Mouse (Mus musculus) C2C12 (cell line): Measurements from ENCODE around the gene Gm49395. TPM values are rescaled to one million over a fixed set of nuclear protein-coding genes. Genes with fewer than 3 reads are reported as not detected.

Source experiments
- H3K27me3 ChIP-seq: one replicate; pipeline ENCODE4 v1.6.1; 2011; ENCODE audit not compliant: control insufficient read depth, insufficient read depth, insufficient read length
- H3K36me3 ChIP-seq: one replicate; pipeline ENCODE4 v1.6.1; 2011; ENCODE audit not compliant: control insufficient read depth, insufficient read depth
- H3K4me3 ChIP-seq: one replicate; pipeline ENCODE4 v1.5.1; 2011; ENCODE audit warnings: mild to moderate bottlenecking, control low read depth; ENCODE audit not compliant: poor library complexity, insufficient read depth, severe bottlenecking
- H3K79me2 ChIP-seq: one replicate; pipeline ENCODE4 v1.6.1; 2011; ENCODE audit not compliant: control insufficient read depth, insufficient read depth
- H3K79me3 ChIP-seq: one replicate; pipeline ENCODE4 v1.6.1; 2011; ENCODE audit warnings: low read depth, control low read depth
- H3ac ChIP-seq: one replicate; pipeline ENCODE3; 2011; ENCODE audit warnings: low read depth; ENCODE audit not compliant: control insufficient read depth, insufficient read length
- CEBPB ChIP-seq: IDR thresholded peaks from one replicate; pipeline ENCODE4 v1.6.1; 2011; ENCODE audit warnings: low read depth, mild to moderate bottlenecking, control low read depth, moderate library complexity
- CTCF ChIP-seq: IDR thresholded peaks from one replicate; pipeline ENCODE4 v1.5.1; 2011; ENCODE audit not compliant: control insufficient read depth, insufficient read depth, insufficient read length
- FOSL1 ChIP-seq: IDR thresholded peaks from one replicate; pipeline ENCODE4 v1.8.0; 2011; ENCODE audit warnings: mild to moderate bottlenecking, low read length; ENCODE audit not compliant: poor library complexity, insufficient read depth, severe bottlenecking
- MAX ChIP-seq: IDR thresholded peaks from one replicate; pipeline ENCODE4 v1.6.1; 2011; ENCODE audit warnings: mild to moderate bottlenecking, control low read depth
- MYOD1 ChIP-seq: IDR thresholded peaks from one replicate; pipeline ENCODE4 v1.6.1; 2011; ENCODE audit warnings: low read depth; ENCODE audit not compliant: control insufficient read depth, insufficient read length
- MYOG ChIP-seq: IDR thresholded peaks from one replicate; pipeline ENCODE4 v1.6.1; 2011; ENCODE audit not compliant: control insufficient read depth, insufficient read length; ENCODE audit errors: extremely low read depth
- USF1 ChIP-seq: IDR thresholded peaks from one replicate; pipeline ENCODE4 v1.6.1; 2011; ENCODE audit warnings: low read depth, mild to moderate bottlenecking, control low read depth, moderate library complexity
- polyA plus RNA-seq: library from polyadenylated mRNA; unstranded; fragments of >200 nt; fragmentation: generic; extraction: Trizol; gene quantifications from one replicate; pipeline ENCODE4 v1.2.1, GENCODE M21; 2012; ENCODE audit warnings: missing spikeins

Gm49395 gene
- polyA plus RNA-seq, 1 experiment: 0.12 TPM

- Histone ChIP-seq H3K27me3 (no peaks in the 10 kb centered on the region), H3K36me3 (no peaks in the 10 kb centered on the region), H3K79me2 (no peaks in the 10 kb centered on the region), H3K4me3 (no peak overlapping the region), H3ac (no peak overlapping the region), H3K79me3 (no peaks in the 10 kb centered on the region)
- TF ChIP-seq USF1: no peak
- TF ChIP-seq MYOD1: no peak
- no peak for TF ChIP-seq CEBPB
- TF ChIP-seq MAX: no peak
- no peak for TF ChIP-seq MYOG
- TF ChIP-seq CTCF: no peak
- no peak for TF ChIP-seq FOSL1
Observed at GRCm38 (mm10) chr13:115096965-115097364, 4.8 kb downstream of the Gm49395 start.

DNA sequence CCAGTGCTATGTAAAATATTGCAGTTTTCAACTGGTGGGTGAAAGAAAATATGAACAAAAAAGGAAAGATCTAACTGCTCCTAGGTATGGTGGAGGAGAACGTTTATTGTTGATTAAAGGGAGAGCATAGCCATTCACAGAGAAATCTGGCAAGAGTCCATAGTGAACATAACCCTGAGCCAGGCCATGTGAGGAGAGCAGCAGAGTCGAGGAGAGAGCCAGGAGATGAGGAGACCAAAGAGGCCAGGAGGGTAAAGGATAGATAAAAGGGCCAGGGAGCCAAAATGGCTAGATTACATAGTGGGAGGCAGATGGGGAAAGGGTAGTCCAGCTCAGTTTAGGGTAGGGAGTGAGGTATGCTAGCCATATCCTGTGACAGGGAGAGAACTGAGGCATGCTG lies 5.5 kb downstream of the Gm49395 start:
- no peaks in the 10 kb centered on the region for H3K36me3 ChIP-seq
- no peaks in the 10 kb centered on the region for H3K79me2 ChIP-seq
- no peaks in the 10 kb centered on the region for H3K27me3 ChIP-seq
- H3K79me3 ChIP-seq: no peaks in the 10 kb centered on the region
- H3ac ChIP-seq: no peak overlapping the region
- no peak overlapping the region for H3K4me3 ChIP-seq
- TF ChIP-seq MYOG (no peak), USF1 (no peak), FOSL1 (no peak), MYOD1 (no peak), CEBPB (no peak), MAX (no peak)

- H3K79me2 ChIP-seq: no peaks in the 10 kb centered on the region
- no peaks in the 10 kb centered on the region for H3K79me3 ChIP-seq
- no peaks in the 10 kb centered on the region for H3K36me3 ChIP-seq
- no peak overlapping the region for H3ac ChIP-seq
- H3K27me3 ChIP-seq: no peaks in the 10 kb centered on the region
- H3K4me3 ChIP-seq: no peak overlapping the region
- TF ChIP-seq FOSL1 (no peak), MYOG (no peak), MYOD1 (no peak), USF1 (no peak), MAX (no peak), CTCF (no peak), CEBPB (no peak)
Observed at GRCm38 (mm10) chr13:115095392-115095791, 6.3 kb downstream of the Gm49395 start.

- Histone ChIP-seq H3K27me3 (no peaks in the 10 kb centered on the region), H3K4me3 (no peak overlapping the region), H3K36me3 (peaks cover 20% of the 10 kb centered on the region), H3ac (no peak overlapping the region), H3K79me2 (peaks cover 18% of the 10 kb centered on the region), H3K79me3 (peaks cover 11% of the 10 kb centered on the region)
- TF ChIP-seq CEBPB (no peak), MYOG (no peak), MYOD1 (no peak), USF1 (no peak), MAX (no peak), CTCF (no peak), FOSL1 (no peak)
Observed at GRCm38 (mm10) chr13:115091511-115091910, 10.2 kb downstream of the Gm49395 start.

- Histone ChIP-seq H3K79me3 (peaks cover 11% of the 10 kb centered on the region), H3K27me3 (no peaks in the 10 kb centered on the region), H3ac (no peak overlapping the region), H3K36me3 (peaks cover 21% of the 10 kb centered on the region), H3K79me2 (peaks cover 18% of the 10 kb centered on the region), H3K4me3 (no peak overlapping the region)
- TF ChIP-seq MYOD1 (no peak), MAX (no peak), USF1 (no peak), CEBPB (no peak), CTCF (no peak), MYOG (no peak), FOSL1 (no peak)
Observed at GRCm38 (mm10) chr13:115090977-115091445, 10.7 kb downstream of the Gm49395 start.
